Mouse (Mus musculus) spleen, adult 12 weeks (tissue): ENCODE results near the gene Gtf2h4.

Experiments used
- DNase-seq: peaks from one replicate; pipeline ENCODE4 v3.0.0; 2022; ENCODE audit warnings: low spot score

Gtf2h4 gene

GRCm38 (mm10) chr17:35673416-35674035 is at the start of gene Gtf2h4:
Gtf2h4 (minus strand) TSS chr17:35673739.
- peak; percentile 68 for DNase-seq

GRCm38 (mm10) chr17:35721676-35722075 is 48.1 kb upstream of the Gtf2h4 start:
- DNase-seq = no peak

GRCm38 (mm10) chr17:35720340-35720727 is 46.8 kb upstream of the Gtf2h4 start:
- DNase-seq = no peak

GRCm38 (mm10) chr17:35719616-35720339 is 46.2 kb upstream of the Gtf2h4 start:
- DNase-seq = no peak

GRCm38 (mm10) chr17:35717080-35717479 is 43.5 kb upstream of the Gtf2h4 start:
- no peak for DNase-seq

- DNase-seq = no peak
Observed at GRCm38 (mm10) chr17:35716114-35716513, 42.6 kb upstream of the Gtf2h4 start.

GRCm38 (mm10) chr17:35710705-35711347 is 37.3 kb upstream of the Gtf2h4 start:
- no peak for DNase-seq

GRCm38 (mm10) chr17:35708611-35709010 is 35.1 kb upstream of the Gtf2h4 start:
- no peak for DNase-seq

DNA sequence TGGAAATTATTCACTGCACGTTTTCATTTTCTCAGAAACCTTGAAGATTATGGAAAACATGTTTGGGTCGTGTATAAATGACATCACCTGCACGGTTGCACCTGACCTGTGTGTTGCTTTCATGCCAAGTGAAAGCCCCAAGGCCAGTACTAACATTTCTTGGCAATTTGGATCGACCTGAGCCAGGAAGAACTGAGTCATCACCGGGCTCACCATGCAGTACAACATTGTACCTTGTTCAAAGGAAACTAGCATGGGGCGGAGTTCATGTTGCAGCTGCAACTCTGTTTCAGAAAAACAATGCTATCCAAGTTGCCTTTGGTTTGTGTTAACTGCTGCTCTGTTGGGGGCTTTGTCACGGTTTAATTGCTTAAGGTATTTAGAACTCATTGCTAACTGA is 34.4 kb upstream of the Gtf2h4 start:
- no peak for DNase-seq

- no peak for DNase-seq
Observed at GRCm38 (mm10) chr17:35705836-35706235, 32.3 kb upstream of the Gtf2h4 start.

- DNase-seq = no peak
Observed at GRCm38 (mm10) chr17:35704621-35705464, 31.3 kb upstream of the Gtf2h4 start, which contains the start of gene Ddr1. Ddr1 (minus strand) TSS chr17:35704621.

GRCm38 (mm10) chr17:35703751-35704271 is 30.3 kb upstream of the Gtf2h4 start:
- no peak for DNase-seq

GRCm38 (mm10) chr17:35703065-35703464 is 29.5 kb upstream of the Gtf2h4 start:
- DNase-seq = no peak

DNA sequence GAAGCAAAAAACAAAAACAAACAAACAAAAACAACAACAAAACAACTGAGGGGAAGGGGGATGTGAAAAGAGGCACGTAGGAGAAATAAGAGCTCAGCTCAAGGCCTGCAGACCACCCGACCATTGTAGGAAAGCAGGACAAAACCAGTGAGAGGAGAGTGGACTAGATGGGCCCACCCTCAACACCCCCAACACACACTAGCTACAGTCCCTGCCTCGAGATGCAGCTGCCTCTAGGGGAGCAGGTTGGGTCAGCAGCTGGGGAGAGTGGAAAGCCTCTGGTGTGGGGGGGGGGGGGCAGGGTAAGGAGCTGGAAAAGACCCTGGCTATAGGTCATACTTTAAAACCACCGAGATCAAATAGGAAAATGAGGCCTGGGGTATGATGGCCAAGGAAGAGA is 29.1 kb upstream of the Gtf2h4 start:
- DNase-seq = no peak

- no peak for DNase-seq
Observed at GRCm38 (mm10) chr17:35701978-35702461, 28.5 kb upstream of the Gtf2h4 start.

- DNase-seq = no peak
Observed at GRCm38 (mm10) chr17:35701203-35701977, 27.9 kb upstream of the Gtf2h4 start.

DNA sequence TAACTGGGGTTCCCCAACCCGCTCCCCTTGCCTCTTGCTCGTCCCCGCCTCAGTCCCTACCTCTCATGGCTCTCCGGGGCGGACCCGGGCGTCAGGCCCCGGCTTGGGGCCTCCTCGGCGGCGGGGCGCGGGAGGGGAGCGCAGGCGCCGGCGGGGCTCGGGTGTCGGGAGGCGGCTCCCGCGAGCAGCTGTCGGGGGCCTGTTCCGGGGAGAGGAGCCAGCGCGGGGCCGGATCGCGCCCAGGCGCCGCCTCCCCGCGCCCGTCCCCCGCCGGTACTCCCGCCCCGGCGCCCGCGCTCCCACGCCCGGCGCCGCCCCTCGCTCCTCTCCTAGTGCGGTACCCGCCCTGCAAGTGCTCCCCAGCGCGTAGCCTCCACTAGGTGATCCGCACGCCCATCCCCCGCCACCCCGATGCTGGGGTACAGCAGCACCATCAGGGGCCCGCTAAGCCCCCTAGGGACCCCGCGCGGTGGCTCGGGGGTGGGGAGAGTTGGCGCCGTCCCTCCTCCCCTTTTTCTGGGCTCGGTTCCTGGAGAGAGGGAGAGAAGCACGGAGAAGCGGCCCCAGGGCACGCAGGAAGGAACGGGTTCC is 26.9 kb upstream of the Gtf2h4 start:
- DNase-seq = no peak

- no peak for DNase-seq
Observed at GRCm38 (mm10) chr17:35699919-35700318, 26.4 kb upstream of the Gtf2h4 start.

GRCm38 (mm10) chr17:35698501-35698883 is 25.0 kb upstream of the Gtf2h4 start:
- no peak for DNase-seq

GRCm38 (mm10) chr17:35697759-35698500 is 24.4 kb upstream of the Gtf2h4 start:
- DNase-seq = no peak
